Mouse (Mus musculus) ES-Bruce4 (cell line): Measurements from ENCODE around the gene Cacna2d1.

Experiments
- CTCF ChIP-seq: IDR thresholded peaks from one replicate; pipeline ENCODE4 v1.8.1; 2011; ENCODE audit warnings: low read depth, low read length
- EP300 ChIP-seq: IDR thresholded peaks from 2 replicates; pipeline ENCODE4 v1.6.1; 2011; ENCODE audit warnings: low read depth, low read length; ENCODE audit not compliant: insufficient read depth
- POLR2A ChIP-seq: IDR thresholded peaks from one replicate; pipeline ENCODE4 v1.8.1; 2011; ENCODE audit warnings: low read length; ENCODE audit not compliant: insufficient read depth

DNA sequence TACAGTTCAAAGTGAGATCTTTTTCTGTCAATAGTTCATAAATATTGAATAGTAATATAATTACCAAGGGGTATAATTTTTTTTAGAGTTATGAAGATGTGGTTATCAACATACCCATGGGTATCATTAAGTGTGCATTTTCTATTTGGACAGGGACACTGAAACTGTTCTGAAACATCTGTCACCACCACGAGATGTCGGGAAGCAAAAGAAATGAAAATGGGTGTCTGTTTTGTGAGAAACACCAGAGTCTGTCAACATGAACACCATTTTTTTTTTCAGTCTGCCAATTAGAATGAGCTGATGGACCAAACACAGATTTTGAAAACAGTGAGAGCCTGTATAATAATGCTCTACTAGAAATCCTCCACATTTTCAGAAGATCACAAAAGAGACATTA lies 153.5 kb downstream of the Cacna2d1 start:
- TF ChIP-seq CTCF, result no peak
- TF ChIP-seq POLR2A, result no peak
- no peak for TF ChIP-seq EP300
